Mouse (Mus musculus) lung, embryonic 15.5 days (tissue): ENCODE results near the gene Tmem214. TPM values are rescaled to one million over a fixed set of nuclear protein-coding genes. Genes with fewer than 3 reads are reported as not detected.

Experiments used
- ATAC-seq: fragments of 200-750 bp; cut with Nextera tagmentation; 2 replicates; pipeline ENCODE4 v1.8.0; 2017; ENCODE audit warnings: moderate number of reproducible peaks, borderline replicate concordance; ENCODE audit not compliant: low FRiP score, low TSS enrichment; ENCODE audit errors: extremely low read depth
- H3K27ac ChIP-seq: fragments of 300-500 bp; sonication (generic); 2 replicates; pipeline ENCODE4 v1.5.1; 2015; ENCODE audit warnings: moderate library complexity, mild to moderate bottlenecking, inconsistent platforms
- H3K27me3 ChIP-seq: fragments of 300-500 bp; sonication (generic); 2 replicates; pipeline ENCODE4 v1.6.1; 2015; ENCODE audit warnings: inconsistent platforms
- H3K36me3 ChIP-seq: fragments of 300-500 bp; sonication (generic); 2 replicates; pipeline ENCODE4 v1.6.1; 2015; ENCODE audit warnings: inconsistent platforms
- H3K4me1 ChIP-seq: fragments of 300-500 bp; sonication (generic); 2 replicates; pipeline ENCODE4 v1.6.1; 2015; ENCODE audit warnings: inconsistent platforms
- H3K4me2 ChIP-seq: fragments of 300-500 bp; sonication (generic); 2 replicates; pipeline ENCODE4 v1.6.1; 2015; ENCODE audit warnings: inconsistent platforms, mild to moderate bottlenecking, moderate library complexity
- H3K4me3 ChIP-seq: fragments of 300-500 bp; sonication (generic); 2 replicates; pipeline ENCODE4 v1.5.1; 2015; ENCODE audit warnings: mild to moderate bottlenecking, inconsistent platforms
- H3K9ac ChIP-seq: fragments of 300-500 bp; sonication (generic); 2 replicates; pipeline ENCODE4 v1.6.1; 2015; ENCODE audit warnings: inconsistent platforms
- H3K9me3 ChIP-seq: fragments of 300-500 bp; sonication (generic); 2 replicates; pipeline ENCODE4 v1.6.1; 2016; ENCODE audit warnings: inconsistent platforms
- WGBS: fragments of 180-500 bp; shearing (Covaris S2); methylation state at CpG from one replicate; pipeline ENCODE4 v1.1.7; 2015; 5-methylcytosine and 5-hydroxymethylcytosine counted together
- polyA plus RNA-seq: library from polyadenylated mRNA; unstranded; fragments of >200 nt; fragmentation: Nextera tagmentation; extraction: Ambion mirVana; gene quantifications from 2 replicates; pipeline ENCODE4 v1.2.1, GENCODE M21; 2015

Tmem214 gene
- polyA plus RNA-seq, 1 experiment from 2014 or later: 79.8 TPM

DNA sequence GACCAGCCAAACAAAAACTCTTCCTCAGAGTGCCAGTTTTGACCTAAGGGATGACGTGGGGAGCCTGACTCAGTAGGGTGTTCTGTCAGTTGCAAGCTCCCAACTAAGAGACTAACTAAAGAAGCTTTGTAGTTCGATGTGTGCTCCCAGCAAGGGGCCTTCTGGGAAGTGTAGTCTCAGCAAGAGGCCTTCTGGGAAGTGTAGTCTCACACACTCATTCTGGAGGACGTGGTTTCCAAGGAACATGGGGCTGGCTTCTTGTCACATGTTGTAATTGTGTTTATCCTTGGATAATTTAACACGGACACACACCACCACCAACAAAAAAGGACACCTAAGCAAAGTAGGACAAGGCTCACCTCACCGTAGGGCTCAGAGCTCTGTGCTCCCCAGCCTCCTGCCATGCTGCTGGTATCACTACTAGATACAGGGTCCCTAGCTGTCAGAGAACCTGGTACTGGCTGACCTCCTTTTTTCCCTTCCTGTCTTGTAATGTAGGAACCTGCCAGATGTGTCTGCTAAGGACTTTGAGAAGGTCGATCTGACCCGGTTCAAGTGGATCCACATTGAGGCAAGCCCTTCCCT, 60.2 kb downstream of the Tmem214 start:
- ATAC-seq: no peak
- H3K9ac ChIP-seq: no peak overlapping the region
- WGBS: 41% methylated on average over 7 of the region's 7 CpGs
- no peak overlapping the region for H3K4me3 ChIP-seq
- H3K27me3 ChIP-seq: no peaks in the 10 kb centered on the region
- peak overlapping the region; percentile 27; the same call in 1 of the 2 replicates for H3K4me2 ChIP-seq
- H3K27ac ChIP-seq: no peak overlapping the region
- no peaks in the 10 kb centered on the region for H3K9me3 ChIP-seq
- no peaks in the 10 kb centered on the region for H3K36me3 ChIP-seq
- H3K4me1 ChIP-seq: peaks cover under 1% of the 10 kb centered on the region

Other genes starting within 250 kb of the Tmem214 start
- 26.1 and 28.6 TPM in 2 replicates for gene Slc35f6, start 220.1 kb upstream of the Tmem214 start, polyA plus RNA-seq
- gene Cenpa, start 201.2 kb upstream of the Tmem214 start, polyA plus RNA-seq: 332 and 343 TPM in 2 replicates
- 4.8 and 5.3 TPM in 2 replicates for gene Dpysl5, start 156.4 kb upstream of the Tmem214 start, polyA plus RNA-seq
- gene Mapre3, start 53.4 kb upstream of the Tmem214 start, polyA plus RNA-seq: 19.4 and 21.7 TPM in 2 replicates
- 20.4 and 21.0 TPM in 2 replicates for gene Agbl5, start 20.7 kb downstream of the Tmem214 start, polyA plus RNA-seq
- 421 and 449 TPM in 2 replicates for gene Ost4, start 39.8 kb downstream of the Tmem214 start, polyA plus RNA-seq
- 228 and 233 TPM in 2 replicates for gene Emilin1, start 45.4 kb downstream of the Tmem214 start, polyA plus RNA-seq
- gene Khk, start 53.4 kb downstream of the Tmem214 start, polyA plus RNA-seq: 11.8 and 14.6 TPM in 2 replicates
- gene Cgref1, start 77.6 kb downstream of the Tmem214 start, polyA plus RNA-seq: 2.3 and 2.4 TPM in 2 replicates
- 135 TPM in 2 replicates for gene Preb, start 92.3 kb downstream of the Tmem214 start, polyA plus RNA-seq
- gene Tcf23, start 100.7 kb downstream of the Tmem214 start, polyA plus RNA-seq: 0.29 and 0.35 TPM in 2 replicates
- gene Atraid, start 180.3 kb downstream of the Tmem214 start, polyA plus RNA-seq: 149 and 154 TPM in 2 replicates
- gene Slc5a6, start 180.9 kb downstream of the Tmem214 start, polyA plus RNA-seq: 7.8 and 8.1 TPM in 2 replicates
- 27.5 and 29.6 TPM in 2 replicates for gene Cad, start 186.8 kb downstream of the Tmem214 start, polyA plus RNA-seq
- not detected in 2 replicates for gene Dnajc5g, start 238.3 kb downstream of the Tmem214 start, polyA plus RNA-seq
- gene Slc30a3, start 240.2 kb downstream of the Tmem214 start, polyA plus RNA-seq: 0.25 and 0.29 TPM in 2 replicates
- 0.36 and 0.70 TPM in 2 replicates for gene Trim54, start 248.7 kb downstream of the Tmem214 start, polyA plus RNA-seq